Mouse (Mus musculus) cerebellum, adult 8-10 months (tissue): ENCODE measurements at regions not wholly inside any gene's neighbourhood (a gene's known extent, or its start where the extent isn't known, plus 50 kb on each side); places are given as distances from the start of the nearest gene placed in this dataset.

Experiments
- DNase-seq: peaks from one replicate; pipeline ENCODE4 v3.0.0; 2022

GRCm38 (mm10) chr13:79057424-79057823, 857.9 kb upstream of the Nr2f1 start:
- no peak for DNase-seq

GRCm38 (mm10) chr13:79054481-79054880, 854.9 kb upstream of the Nr2f1 start:
- DNase-seq: no peak

- no peak for DNase-seq
These were observed 853.9 kb upstream of the Nr2f1 start for GRCm38 (mm10) chr13:79053428-79053827.

- DNase-seq: no peak
These were observed 847.7 kb upstream of the Nr2f1 start for GRCm38 (mm10) chr13:79047240-79047639.

- DNase-seq: no peak
These were observed 845.1 kb upstream of the Nr2f1 start for GRCm38 (mm10) chr13:79044657-79045056.

- no peak for DNase-seq
These were observed 838.3 kb upstream of the Nr2f1 start for GRCm38 (mm10) chr13:79037883-79038282.

- DNase-seq: no peak
These were observed 835.7 kb upstream of the Nr2f1 start for GRCm38 (mm10) chr13:79035276-79035675.

GRCm38 (mm10) chr13:79029974-79030373, 830.4 kb upstream of the Nr2f1 start:
- no peak for DNase-seq

GRCm38 (mm10) chr13:79027877-79028760, 828.6 kb upstream of the Nr2f1 start:
- peak; percentile 3 for DNase-seq

- DNase-seq: no peak
These were observed 826.1 kb upstream of the Nr2f1 start for GRCm38 (mm10) chr13:79025645-79026044.

GRCm38 (mm10) chr13:79018051-79018450, 818.5 kb upstream of the Nr2f1 start:
- no peak for DNase-seq

GRCm38 (mm10) chr13:79003313-79003712, 803.8 kb upstream of the Nr2f1 start:
- DNase-seq: no peak

- no peak for DNase-seq
These were observed 799.3 kb upstream of the Nr2f1 start for GRCm38 (mm10) chr13:78998855-78999254.

- DNase-seq: no peak
These were observed 792.8 kb upstream of the Nr2f1 start for GRCm38 (mm10) chr13:78992326-78992725.

GRCm38 (mm10) chr13:78985921-78986320, 786.4 kb upstream of the Nr2f1 start:
- no peak for DNase-seq

- no peak for DNase-seq
These were observed 777.7 kb upstream of the Nr2f1 start for GRCm38 (mm10) chr13:78977224-78977780.

- no peak for DNase-seq
These were observed 738.8 kb upstream of the Nr2f1 start for GRCm38 (mm10) chr13:78938351-78938741.

GRCm38 (mm10) chr13:78937389-78938350, 738.1 kb upstream of the Nr2f1 start:
- DNase-seq: no peak

- DNase-seq: no peak
These were observed 736.6 kb upstream of the Nr2f1 start for GRCm38 (mm10) chr13:78935990-78936650.

GRCm38 (mm10) chr13:78928347-78928746, 728.8 kb upstream of the Nr2f1 start:
- DNase-seq: no peak

- DNase-seq: no peak
These were observed 721.2 kb upstream of the Nr2f1 start for GRCm38 (mm10) chr13:78920802-78921201.

- DNase-seq: no peak
These were observed 710.3 kb upstream of the Nr2f1 start for GRCm38 (mm10) chr13:78909839-78910238.

- DNase-seq: no peak
These were observed 704.5 kb upstream of the Nr2f1 start for GRCm38 (mm10) chr13:78904102-78904501.
